Mouse (Mus musculus): ENCODE results near the gene 2510009E07Rik. TPM values are rescaled to one million over a fixed set of nuclear protein-coding genes. Genes with fewer than 3 reads are reported as not detected.

2510009E07Rik gene
- 10 to 100 TPM; 38.0 to 43.8 TPM for total RNA-seq (2021)
- long read RNA-seq, full-length matches to known transcripts, result 38 of 48 reads
- long read RNA-seq, partial matches to known transcripts, result 0 of 48 reads
- long read RNA-seq, other reads (novel, unspliced or antisense), result 10 of 48 reads

- peak; percentile 91 to 93 for DNase-seq (ENCODE audit: low spot score in 2 of 2)
Measured at GRCm38 (mm10) chr16:21694463-21695241, at the start of gene 2510009E07Rik. Gene 2510009E07Rik, minus strand, starts transcription at chr16:21694665.

- no peak for DNase-seq (ENCODE audit: low spot score in 2 of 2)
Measured at GRCm38 (mm10) chr16:21743401-21743800, 48.9 kb upstream of the 2510009E07Rik start.

GRCm38 (mm10) chr16:21742898-21743297, 48.4 kb upstream of the 2510009E07Rik start:
- no peak for DNase-seq (ENCODE audit: low spot score in 2 of 2)

- DNase-seq (ENCODE audit: low spot score in 2 of 2), result no peak
Measured at GRCm38 (mm10) chr16:21742191-21742870, 47.9 kb upstream of the 2510009E07Rik start.

- DNase-seq (ENCODE audit: low spot score in 2 of 2), result no peak
Measured at GRCm38 (mm10) chr16:21741542-21741941, 47.1 kb upstream of the 2510009E07Rik start.

- no peak for DNase-seq (ENCODE audit: low spot score in 2 of 2)
Measured at GRCm38 (mm10) chr16:21735638-21736037, 41.2 kb upstream of the 2510009E07Rik start.

GRCm38 (mm10) chr16:21727897-21728364, 33.5 kb upstream of the 2510009E07Rik start:
- DNase-seq (ENCODE audit: low spot score in 2 of 2), result peak; percentile 69 to 86

GRCm38 (mm10) chr16:21727421-21727820, 33.0 kb upstream of the 2510009E07Rik start:
- DNase-seq (ENCODE audit: low spot score in 2 of 2), result no peak

- DNase-seq (ENCODE audit: low spot score in 2 of 2), result peak in 1 of 2 experiments; percentile 23
Measured at GRCm38 (mm10) chr16:21724261-21724660, 29.8 kb upstream of the 2510009E07Rik start.

- no peak for DNase-seq (ENCODE audit: low spot score in 2 of 2)
Measured at GRCm38 (mm10) chr16:21719770-21720169, 25.3 kb upstream of the 2510009E07Rik start.

GRCm38 (mm10) chr16:21714516-21714915, 20.1 kb upstream of the 2510009E07Rik start:
- no peak for DNase-seq (ENCODE audit: low spot score in 2 of 2)

GRCm38 (mm10) chr16:21710321-21710720, 15.9 kb upstream of the 2510009E07Rik start:
- DNase-seq (ENCODE audit: low spot score in 2 of 2), result no peak

- DNase-seq (ENCODE audit: low spot score in 2 of 2), result no peak
Measured at GRCm38 (mm10) chr16:21704691-21705090, 10.2 kb upstream of the 2510009E07Rik start.

- DNase-seq (ENCODE audit: low spot score in 2 of 2), result no peak
Measured at GRCm38 (mm10) chr16:21702314-21702690, 7.8 kb upstream of the 2510009E07Rik start.

- no peak for DNase-seq (ENCODE audit: low spot score in 2 of 2)
Measured at GRCm38 (mm10) chr16:21701611-21702313, 7.3 kb upstream of the 2510009E07Rik start.

- no peak for DNase-seq (ENCODE audit: low spot score in 2 of 2)
Measured at GRCm38 (mm10) chr16:21698136-21698535, 3.7 kb upstream of the 2510009E07Rik start.

GRCm38 (mm10) chr16:21696946-21697345, 2.5 kb upstream of the 2510009E07Rik start:
- no peak for DNase-seq (ENCODE audit: low spot score in 2 of 2)

- peak in 1 of 2 experiments; percentile 33 for DNase-seq (ENCODE audit: low spot score in 2 of 2)
Measured at GRCm38 (mm10) chr16:21695242-21695578, 745 bp upstream of the 2510009E07Rik start.

- DNase-seq (ENCODE audit: low spot score in 2 of 2), result no peak
Measured at GRCm38 (mm10) chr16:21693981-21694462, 443 bp downstream of the 2510009E07Rik start.

GRCm38 (mm10) chr16:21690216-21690755, 4.2 kb downstream of the 2510009E07Rik start:
- no peak for DNase-seq (ENCODE audit: low spot score in 2 of 2)

- no peak for DNase-seq (ENCODE audit: low spot score in 2 of 2)
Measured at GRCm38 (mm10) chr16:21689141-21689540, 5.3 kb downstream of the 2510009E07Rik start.

Data from layer of hippocampus, adult 18-20 months (tissue).